Mouse (Mus musculus) heart, embryonic 11.5 days (tissue): ENCODE results near the gene Nr2c1. TPM values are rescaled to one million over a fixed set of nuclear protein-coding genes. Genes with fewer than 3 reads are reported as not detected.

ENCODE experiments used
- ATAC-seq: fragments of 200-750 bp; cut with Nextera tagmentation; replicated peaks from 2 replicates; pipeline ENCODE4 v1.8.0; 2017; ENCODE audit warnings: moderate library complexity; ENCODE audit not compliant: insufficient number of reproducible peaks, low FRiP score, low TSS enrichment
- H3K27ac ChIP-seq: fragments of 300-500 bp; sonication (generic); 2 replicates; pipeline ENCODE4 v1.5.1; 2014; ENCODE audit warnings: mild to moderate bottlenecking, low read depth, low read length
- H3K27me3 ChIP-seq: fragments of 300-500 bp; sonication (generic); 2 replicates; pipeline ENCODE4 v1.6.1; 2014; ENCODE audit warnings: mild to moderate bottlenecking, low read length, mixed read lengths; ENCODE audit not compliant: control insufficient read depth, insufficient read depth
- H3K36me3 ChIP-seq: fragments of 300-500 bp; sonication (generic); 2 replicates; pipeline ENCODE4 v1.6.1; 2014; ENCODE audit warnings: mild to moderate bottlenecking, low read length, moderate library complexity, mixed read lengths; ENCODE audit not compliant: control insufficient read depth, insufficient read depth
- H3K4me1 ChIP-seq: fragments of 300-500 bp; sonication (generic); 2 replicates; pipeline ENCODE4 v1.6.1; 2014; ENCODE audit warnings: low read length; ENCODE audit not compliant: control insufficient read depth, insufficient read depth
- H3K4me2 ChIP-seq: fragments of 300-500 bp; sonication (generic); 2 replicates; pipeline ENCODE4 v1.6.1; 2014; ENCODE audit warnings: mild to moderate bottlenecking, moderate library complexity
- H3K4me3 ChIP-seq: fragments of 300-500 bp; sonication (generic); 2 replicates; pipeline ENCODE4 v1.5.1; 2014; ENCODE audit warnings: low read depth, low read length
- H3K9ac ChIP-seq: fragments of 300-500 bp; sonication (generic); 2 replicates; pipeline ENCODE4 v1.6.1; 2014; ENCODE audit warnings: mild to moderate bottlenecking, low read depth, low read length, moderate library complexity
- H3K9me3 ChIP-seq: fragments of 300-500 bp; sonication (generic); replicated peaks from 2 replicates; pipeline ENCODE4 v1.6.1; 2016; ENCODE audit warnings: low read length; ENCODE audit not compliant: control insufficient read depth
- WGBS: fragments of 180-500 bp; shearing (Covaris S2); extraction: QIAGEN DNeasy Blood & Tissue Kit; methylation state at CpG from one replicate; pipeline ENCODE4 v1.1.7; 2014; ENCODE audit not compliant: insufficient replicate concordance; 5-methylcytosine and 5-hydroxymethylcytosine counted together
- polyA plus RNA-seq: library from polyadenylated mRNA; unstranded; fragments of >200 nt; fragmentation: Nextera tagmentation; extraction: Ambion mirVana; gene quantifications from 2 replicates; pipeline ENCODE4 v1.2.1, GENCODE M21; 2014

Gene Nr2c1
- polyA plus RNA-seq, 1 experiment from 2014 or later = 8.7 TPM

- Histone ChIP-seq H3K27me3 (no peaks in the 10 kb centered on the region), H3K9ac (no peak overlapping the region), H3K4me1 (no peaks in the 10 kb centered on the region), H3K4me2 (no peak overlapping the region), H3K27ac (no peak overlapping the region), H3K4me3 (no peak overlapping the region), H3K9me3 (no peaks in the 10 kb centered on the region), H3K36me3 (peaks cover 28% of the 10 kb centered on the region)
- no peak for ATAC-seq
- 81% methylated on average over 16 of the region's 16 CpGs for WGBS
Observed at GRCm38 (mm10) chr10:94165426-94165825, 17.6 kb downstream of the Nr2c1 start.

- Histone ChIP-seq H3K4me2 (no peak overlapping the region), H3K27me3 (no peaks in the 10 kb centered on the region), H3K36me3 (peaks cover 26% of the 10 kb centered on the region), H3K9ac (no peak overlapping the region), H3K27ac (no peak overlapping the region), H3K4me1 (no peaks in the 10 kb centered on the region; the same call in 1 of the 2 replicates), H3K4me3 (no peak overlapping the region), H3K9me3 (no peaks in the 10 kb centered on the region)
- no peak for ATAC-seq
- 93% methylated on average over 11 of the region's 11 CpGs for WGBS
Observed at GRCm38 (mm10) chr10:94167051-94167750, 19.4 kb downstream of the Nr2c1 start.

GRCm38 (mm10) chr10:94171440-94172130, 23.8 kb downstream of the Nr2c1 start:
- Histone ChIP-seq H3K27ac (peak overlapping the region; percentile 46; the same call in 1 of the 2 replicates), H3K4me3 (no peak overlapping the region), H3K9ac (no peak overlapping the region), H3K27me3 (no peaks in the 10 kb centered on the region), H3K9me3 (no peaks in the 10 kb centered on the region), H3K4me1 (no peaks in the 10 kb centered on the region; the same call in 1 of the 2 replicates), H3K4me2 (no peak overlapping the region), H3K36me3 (peaks cover 34% of the 10 kb centered on the region)
- ATAC-seq = no peak
- 52% methylated on average over 12 of the region's 12 CpGs for WGBS

- H3K27ac ChIP-seq = no peak overlapping the region
- no peak overlapping the region for H3K4me3 ChIP-seq
- H3K4me1 ChIP-seq = no peaks in the 10 kb centered on the region; the same call in 1 of the 2 replicates
- no peaks in the 10 kb centered on the region for H3K27me3 ChIP-seq
- no peak overlapping the region for H3K9ac ChIP-seq
- 74% methylated on average over 11 of the region's 11 CpGs for WGBS
- H3K4me2 ChIP-seq = no peak overlapping the region
- no peak for ATAC-seq
- H3K36me3 ChIP-seq = peaks cover 34% of the 10 kb centered on the region
- H3K9me3 ChIP-seq = no peaks in the 10 kb centered on the region
Observed at GRCm38 (mm10) chr10:94172137-94172536, 24.3 kb downstream of the Nr2c1 start.

- no peak overlapping the region for H3K27ac ChIP-seq
- H3K9ac ChIP-seq = no peak overlapping the region
- no peak overlapping the region for H3K4me2 ChIP-seq
- WGBS = 73% methylated on average over 6 of the region's 6 CpGs
- ATAC-seq = no peak
- peaks cover 30% of the 10 kb centered on the region for H3K36me3 ChIP-seq
- no peaks in the 10 kb centered on the region for H3K9me3 ChIP-seq
- H3K27me3 ChIP-seq = no peaks in the 10 kb centered on the region
- H3K4me3 ChIP-seq = no peak overlapping the region
- no peaks in the 10 kb centered on the region; the same call in 1 of the 2 replicates for H3K4me1 ChIP-seq
Observed at GRCm38 (mm10) chr10:94172706-94173105, 24.9 kb downstream of the Nr2c1 start.

GRCm38 (mm10) chr10:94174652-94175051, 26.8 kb downstream of the Nr2c1 start:
- Histone ChIP-seq H3K4me2 (no peak overlapping the region), H3K36me3 (peaks cover 19% of the 10 kb centered on the region), H3K9me3 (no peaks in the 10 kb centered on the region), H3K27me3 (no peaks in the 10 kb centered on the region), H3K27ac (no peak overlapping the region), H3K4me1 (no peaks in the 10 kb centered on the region; the same call in 1 of the 2 replicates), H3K4me3 (no peak overlapping the region), H3K9ac (no peak overlapping the region)
- no peak for ATAC-seq
- WGBS = 79% methylated on average over 7 of the region's 7 CpGs

- no peak for ATAC-seq
- H3K4me2 ChIP-seq = no peak overlapping the region
- no peaks in the 10 kb centered on the region for H3K27me3 ChIP-seq
- no peaks in the 10 kb centered on the region for H3K4me1 ChIP-seq
- H3K27ac ChIP-seq = no peak overlapping the region
- no peak overlapping the region for H3K9ac ChIP-seq
- H3K36me3 ChIP-seq = peaks cover 2% of the 10 kb centered on the region; the same call in 1 of the 2 replicates
- no peaks in the 10 kb centered on the region for H3K9me3 ChIP-seq
- WGBS = 39% methylated on average over 4 of the region's 4 CpGs
- H3K4me3 ChIP-seq = no peak overlapping the region
Observed at GRCm38 (mm10) chr10:94183199-94183598, 35.4 kb downstream of the Nr2c1 start.

GRCm38 (mm10) chr10:94198482-94199405, 50.9 kb downstream of the Nr2c1 start, which contains the start of gene Ndufa12:
Gene Ndufa12, plus strand, starts transcription at chr10:94198720.
- Histone ChIP-seq H3K9me3 (no peaks in the 10 kb centered on the region), H3K4me3 (peak within 1 kb of the TSS; percentile 78), H3K27ac (peak within 1 kb of the TSS; percentile 74), H3K4me1 (peaks cover 4% of the 10 kb centered on the region), H3K4me2 (peak within 1 kb of the TSS; percentile 72), H3K27me3 (no peaks in the 10 kb centered on the region), H3K9ac (peak within 1 kb of the TSS; percentile 83), H3K36me3 (peaks cover 4% of the 10 kb centered on the region; the same call in 1 of the 2 replicates)
- peak; percentile 89 for ATAC-seq
- WGBS = 1% methylated on average over 46 of the region's 46 CpGs
